ENCODE assay signal across 8 mouse cellular contexts in genomic region chr9:3258396-3259300, GRCm38 (mm10).
DNase-seq lines count a peak whose midpoint lies in the region; ATAC-seq lines count a peak whose summit lies in the region.

No protein-coding gene starts in this region.

- intact Hi-C loops in gastrocnemius, postnatal 14 days (cut with DNase I; ENCODE audit: low total_unique reads): no loop called here

- 69% methylated on average over 10 of the region's 10 CpGs for WGBS in intestine, embryonic 14.5 days

- H3K36me3 ChIP-seq in intestine, embryonic 14.5 days (ENCODE audit: control insufficient read depth, insufficient read depth, low read length): no peaks in the 10 kb centered on the region

- H3K4me3 ChIP-seq in intestine, embryonic 14.5 days (ENCODE audit: low read depth, low read length): no peak overlapping the region

- no peaks in the 10 kb centered on the region for H3K4me1 ChIP-seq in intestine, embryonic 14.5 days (replicated peaks; ENCODE audit: control insufficient read depth, insufficient read depth, low read length)

- H3K9me3 ChIP-seq in intestine, embryonic 14.5 days (ENCODE audit: control insufficient read depth, low read length): no peaks in the 10 kb centered on the region

- ATAC-seq in intestine, embryonic 14.5 days (replicated peaks; ENCODE audit: low FRiP score, low TSS enrichment, low read depth): peak; percentile 100
- peak; percentile 100 for ATAC-seq in monocyte, adult 5-6 weeks (replicated peaks; ENCODE audit: insufficient number of reproducible peaks, low FRiP score, low TSS enrichment, poor library complexity, severe bottlenecking)

- DNase-seq in 416B (ENCODE audit: low read depth): peak; percentile 85
- DNase-seq in MEL-GATA-1-ER (ENCODE audit: extremely low read depth, low read depth): peak; percentile 94
- DNase-seq in cerebellum, postnatal 4 days (ENCODE audit: low spot score in 2 of 2): peak; percentile 36 to 49
- peak; percentile 56 for DNase-seq in gastrocnemius, postnatal 14 days
- DNase-seq in intestine, embryonic 14.5 days (ENCODE audit: low spot score): peak; percentile 98
- DNase-seq in liver: peak; percentile 94
- peak; percentile 87 for DNase-seq in telencephalon, adult 2 months (ENCODE audit: low read depth, low spot score)

- no peak overlapping the region for H3K4me2 ChIP-seq in intestine, embryonic 14.5 days (ENCODE audit: low read length)

- no peaks in the 10 kb centered on the region for H3K27me3 ChIP-seq in intestine, embryonic 14.5 days (replicated peaks; ENCODE audit: control insufficient read depth, insufficient read depth, low read length)

- no peak overlapping the region for H3K9ac ChIP-seq in intestine, embryonic 14.5 days (ENCODE audit: low read length)

- no peak overlapping the region for H3K27ac ChIP-seq in intestine, embryonic 14.5 days (ENCODE audit: low read depth)

Comparison
In these comparisons a context has a peak if more than half of its experiments do, and no peak if none do; other contexts are left out.
1. DNase-seq: peak in every context shown above with its lines; median percentile 98 in intestine, embryonic 14.5 days; 94 in MEL-GATA-1-ER; 94 in liver; 87 in telencephalon, adult 2 months; 85 in 416B; 56 in gastrocnemius, postnatal 14 days; 42 in cerebellum, postnatal 4 days.